Mouse (Mus musculus) embryonic facial prominence, embryonic 14.5 days (tissue): ENCODE measurements at regions not wholly inside any gene's neighbourhood (a gene's known extent, or its start where the extent isn't known, plus 50 kb on each side); places are given as distances from the start of the nearest gene placed in this dataset.

Experiments used
- ATAC-seq: fragments of 200-750 bp; cut with Nextera tagmentation; 2 replicates; pipeline ENCODE4 v1.8.0; 2017; ENCODE audit warnings: low read depth, moderate number of reproducible peaks, moderate TSS enrichment
- DNase-seq: peaks from one replicate; pipeline ENCODE4 v3.0.0-alpha.2; 2015; ENCODE audit warnings: low spot score
- H3K27ac ChIP-seq: fragments of 300-500 bp; sonication (generic); replicated peaks from 2 replicates; pipeline ENCODE4 v1.5.1; 2014; ENCODE audit warnings: low read depth, mild to moderate bottlenecking, low read length, moderate library complexity
- H3K27me3 ChIP-seq: fragments of 300-500 bp; sonication (generic); replicated peaks from 2 replicates; pipeline ENCODE4 v1.6.1; 2014; ENCODE audit warnings: low read length; ENCODE audit not compliant: control insufficient read depth, insufficient read depth
- H3K36me3 ChIP-seq: fragments of 300-500 bp; sonication (generic); 2 replicates; pipeline ENCODE4 v1.6.1; 2014; ENCODE audit warnings: low read length, mixed read lengths; ENCODE audit not compliant: control insufficient read depth, insufficient read depth
- H3K4me1 ChIP-seq: fragments of 300-500 bp; sonication (generic); 2 replicates; pipeline ENCODE4 v1.6.1; 2014; ENCODE audit warnings: antibody characterized with exemption, low read length; ENCODE audit not compliant: control insufficient read depth, insufficient read depth
- H3K4me2 ChIP-seq: fragments of 300-500 bp; sonication (generic); 2 replicates; pipeline ENCODE4 v1.6.1; 2014; ENCODE audit warnings: low read depth, mild to moderate bottlenecking, low read length, moderate library complexity, mixed read lengths
- H3K4me3 ChIP-seq: fragments of 300-500 bp; sonication (generic); 2 replicates; pipeline ENCODE4 v1.5.1; 2014; ENCODE audit warnings: low read depth, mild to moderate bottlenecking, low read length
- H3K9ac ChIP-seq: fragments of 300-500 bp; sonication (generic); 2 replicates; pipeline ENCODE4 v1.6.1; 2014; ENCODE audit warnings: low read depth, mild to moderate bottlenecking, low read length, moderate library complexity, mixed read lengths
- H3K9me3 ChIP-seq: fragments of 300-500 bp; sonication (generic); 2 replicates; pipeline ENCODE4 v1.6.1; 2016; ENCODE audit warnings: low read length; ENCODE audit not compliant: control insufficient read depth
- WGBS: fragments of 180-500 bp; shearing (Covaris S2); extraction: QIAGEN DNeasy Blood & Tissue Kit; methylation state at CpG from one replicate; pipeline ENCODE4 v1.1.7; 2014; 5-methylcytosine and 5-hydroxymethylcytosine counted together

GRCm38 (mm10) chr4:105580987-105581386 is 208.7 kb upstream of the Gm12728 start:
- 52% methylated on average over 7 of the region's 7 CpGs for WGBS
- no peak overlapping the region for H3K4me3 ChIP-seq
- DNase-seq, result peak; percentile 39
- ATAC-seq, result no peak
- no peaks in the 10 kb centered on the region for H3K36me3 ChIP-seq
- no peak overlapping the region for H3K4me2 ChIP-seq
- H3K9ac ChIP-seq, result no peak overlapping the region
- no peak overlapping the region for H3K27ac ChIP-seq
- H3K4me1 ChIP-seq, result 0 out of 2 replicates have a peak, but pooled peaks cover 3% of the 10 kb centered on the region
- no peaks in the 10 kb centered on the region for H3K9me3 ChIP-seq
- H3K27me3 ChIP-seq, result no peaks in the 10 kb centered on the region

GRCm38 (mm10) chr4:105584329-105584925 is 205.2 kb upstream of the Gm12728 start:
- peak; percentile 44; the same call in 1 of the 2 replicates for ATAC-seq
- H3K27me3 ChIP-seq, result no peaks in the 10 kb centered on the region
- no peak overlapping the region for H3K9ac ChIP-seq
- no peak overlapping the region for H3K4me2 ChIP-seq
- 0 out of 2 replicates have a peak, but pooled peaks cover 3% of the 10 kb centered on the region for H3K4me1 ChIP-seq
- DNase-seq, result peak; percentile 69
- 56% methylated on average over 10 of the region's 10 CpGs for WGBS
- H3K27ac ChIP-seq, result no peak overlapping the region
- H3K9me3 ChIP-seq, result no peaks in the 10 kb centered on the region
- no peaks in the 10 kb centered on the region for H3K36me3 ChIP-seq
- no peak overlapping the region for H3K4me3 ChIP-seq

GRCm38 (mm10) chr4:105603661-105604060 is 186.0 kb upstream of the Gm12728 start:
- H3K27ac ChIP-seq, result no peak overlapping the region
- H3K27me3 ChIP-seq, result no peaks in the 10 kb centered on the region
- H3K9me3 ChIP-seq, result no peaks in the 10 kb centered on the region
- no peaks in the 10 kb centered on the region for H3K36me3 ChIP-seq
- no peak for DNase-seq
- no peak overlapping the region for H3K4me2 ChIP-seq
- H3K9ac ChIP-seq, result no peak overlapping the region
- H3K4me1 ChIP-seq, result no peaks in the 10 kb centered on the region
- no peak for ATAC-seq
- 67% methylated on average over 1 of the region's 1 CpGs for WGBS
- H3K4me3 ChIP-seq, result no peak overlapping the region

- H3K9me3 ChIP-seq, result no peaks in the 10 kb centered on the region
- no peak overlapping the region for H3K4me3 ChIP-seq
- H3K27me3 ChIP-seq, result no peaks in the 10 kb centered on the region
- no peak for ATAC-seq
- H3K36me3 ChIP-seq, result no peaks in the 10 kb centered on the region
- H3K4me2 ChIP-seq, result no peak overlapping the region
- no peak overlapping the region for H3K9ac ChIP-seq
- 75% methylated on average over 2 of the region's 2 CpGs for WGBS
- DNase-seq, result no peak
- no peak overlapping the region for H3K27ac ChIP-seq
- no peaks in the 10 kb centered on the region for H3K4me1 ChIP-seq
These were observed 185.1 kb upstream of the Gm12728 start for GRCm38 (mm10) chr4:105604607-105605006.

GRCm38 (mm10) chr4:105606731-105607130 is 182.9 kb upstream of the Gm12728 start:
- DNase-seq (peak; percentile 76), ATAC-seq (peak; percentile 67; the same call in 1 of the 2 replicates)
- 18% methylated on average over 5 of the region's 5 CpGs for WGBS
- Histone ChIP-seq H3K4me3 (no peak overlapping the region), H3K9ac (no peak overlapping the region), H3K9me3 (no peaks in the 10 kb centered on the region), H3K27ac (no peak overlapping the region), H3K36me3 (no peaks in the 10 kb centered on the region), H3K4me1 (no peaks in the 10 kb centered on the region), H3K4me2 (no peak overlapping the region), H3K27me3 (no peaks in the 10 kb centered on the region)

GRCm38 (mm10) chr4:105610917-105611316 is 178.8 kb upstream of the Gm12728 start:
- no peak overlapping the region for H3K9ac ChIP-seq
- no peaks in the 10 kb centered on the region for H3K9me3 ChIP-seq
- 80% methylated on average over 6 of the region's 6 CpGs for WGBS
- ATAC-seq, result no peak
- no peaks in the 10 kb centered on the region for H3K27me3 ChIP-seq
- no peak overlapping the region for H3K4me2 ChIP-seq
- no peak overlapping the region for H3K4me3 ChIP-seq
- H3K27ac ChIP-seq, result no peak overlapping the region
- H3K4me1 ChIP-seq, result no peaks in the 10 kb centered on the region
- no peak for DNase-seq
- H3K36me3 ChIP-seq, result no peaks in the 10 kb centered on the region

GRCm38 (mm10) chr4:105614390-105614789 is 175.3 kb upstream of the Gm12728 start:
- H3K4me3 ChIP-seq, result no peak overlapping the region
- ATAC-seq (no peak), DNase-seq (no peak)
- H3K27me3 ChIP-seq, result no peaks in the 10 kb centered on the region
- no peaks in the 10 kb centered on the region for H3K9me3 ChIP-seq
- no peak overlapping the region for H3K27ac ChIP-seq
- H3K36me3 ChIP-seq, result no peaks in the 10 kb centered on the region
- H3K4me1 ChIP-seq, result no peaks in the 10 kb centered on the region
- WGBS, result 70% methylated on average over 2 of the region's 2 CpGs
- no peak overlapping the region for H3K4me2 ChIP-seq
- no peak overlapping the region for H3K9ac ChIP-seq

- H3K27me3 ChIP-seq, result no peaks in the 10 kb centered on the region
- no peak overlapping the region for H3K4me2 ChIP-seq
- no peak overlapping the region for H3K9ac ChIP-seq
- no peak overlapping the region for H3K27ac ChIP-seq
- no peak overlapping the region for H3K4me3 ChIP-seq
- H3K36me3 ChIP-seq, result no peaks in the 10 kb centered on the region
- ATAC-seq, result no peak
- DNase-seq, result peak; percentile 74
- WGBS, result 77% methylated on average over 14 of the region's 14 CpGs
- peaks cover 11% of the 10 kb centered on the region; the same call in 1 of the 2 replicates for H3K4me1 ChIP-seq
- H3K9me3 ChIP-seq, result no peaks in the 10 kb centered on the region
These were observed 163.0 kb upstream of the Gm12728 start for GRCm38 (mm10) chr4:105626371-105627320.
